Mouse (Mus musculus) bone marrow, adult 2 months (tissue): ENCODE measurements around the gene Grb10. TPM values are rescaled to one million over a fixed set of nuclear protein-coding genes. Genes with fewer than 3 reads are reported as not detected.
A peak's percentile ranks its signal among the peaks of the same experiment; 100 is the strongest.

Experiments used
- H3K27ac ChIP-seq: fragments of 200-500 bp; 2 replicates; pipeline ENCODE4 v1.5.1; 2012; ENCODE audit warnings: low read depth, mild to moderate bottlenecking, control low read depth, inconsistent platforms, low read length; ENCODE audit not compliant: control insufficient read depth, poor library complexity, insufficient read depth
- H3K4me1 ChIP-seq: fragments of 200-500 bp; 2 replicates; pipeline ENCODE4 v1.6.1; 2011; ENCODE audit warnings: low read length; ENCODE audit not compliant: control insufficient read depth, insufficient read depth
- H3K4me3 ChIP-seq: fragments of 200-500 bp; replicated peaks from 2 replicates; pipeline ENCODE3; 2011; ENCODE audit warnings: mild to moderate bottlenecking, low read depth, low read length, control low read depth; ENCODE audit not compliant: control insufficient read depth
- CTCF ChIP-seq: fragments of 200-500 bp; IDR thresholded peaks from 2 replicates; pipeline ENCODE4 v1.5.1; 2011; ENCODE audit warnings: low read length, control low read depth; ENCODE audit not compliant: control insufficient read depth, insufficient read depth
- POLR2A ChIP-seq: fragments of 200-500 bp; IDR thresholded peaks from 2 replicates; pipeline ENCODE4 v1.6.1; 2011; ENCODE audit warnings: low read depth, mild to moderate bottlenecking, control low read depth, low read length, borderline replicate concordance; ENCODE audit not compliant: control insufficient read depth
- WGBS: fragments of 180-500 bp; shearing (Covaris S2); methylation state at CpG from one replicate; pipeline ENCODE4 v1.1.7; 2018; 5-methylcytosine and 5-hydroxymethylcytosine counted together
- polyA plus RNA-seq: library from polyadenylated mRNA; stranded (reverse); fragments of >200 nt; gene quantifications from 2 replicates; pipeline ENCODE4 v1.2.4, GENCODE M21; 2011; ENCODE audit warnings: low replicate concordance; ENCODE audit not compliant: missing spikeins, insufficient read depth, insufficient read length

Grb10 gene
- polyA plus RNA-seq, 1 experiment = 17.0 TPM

DNA sequence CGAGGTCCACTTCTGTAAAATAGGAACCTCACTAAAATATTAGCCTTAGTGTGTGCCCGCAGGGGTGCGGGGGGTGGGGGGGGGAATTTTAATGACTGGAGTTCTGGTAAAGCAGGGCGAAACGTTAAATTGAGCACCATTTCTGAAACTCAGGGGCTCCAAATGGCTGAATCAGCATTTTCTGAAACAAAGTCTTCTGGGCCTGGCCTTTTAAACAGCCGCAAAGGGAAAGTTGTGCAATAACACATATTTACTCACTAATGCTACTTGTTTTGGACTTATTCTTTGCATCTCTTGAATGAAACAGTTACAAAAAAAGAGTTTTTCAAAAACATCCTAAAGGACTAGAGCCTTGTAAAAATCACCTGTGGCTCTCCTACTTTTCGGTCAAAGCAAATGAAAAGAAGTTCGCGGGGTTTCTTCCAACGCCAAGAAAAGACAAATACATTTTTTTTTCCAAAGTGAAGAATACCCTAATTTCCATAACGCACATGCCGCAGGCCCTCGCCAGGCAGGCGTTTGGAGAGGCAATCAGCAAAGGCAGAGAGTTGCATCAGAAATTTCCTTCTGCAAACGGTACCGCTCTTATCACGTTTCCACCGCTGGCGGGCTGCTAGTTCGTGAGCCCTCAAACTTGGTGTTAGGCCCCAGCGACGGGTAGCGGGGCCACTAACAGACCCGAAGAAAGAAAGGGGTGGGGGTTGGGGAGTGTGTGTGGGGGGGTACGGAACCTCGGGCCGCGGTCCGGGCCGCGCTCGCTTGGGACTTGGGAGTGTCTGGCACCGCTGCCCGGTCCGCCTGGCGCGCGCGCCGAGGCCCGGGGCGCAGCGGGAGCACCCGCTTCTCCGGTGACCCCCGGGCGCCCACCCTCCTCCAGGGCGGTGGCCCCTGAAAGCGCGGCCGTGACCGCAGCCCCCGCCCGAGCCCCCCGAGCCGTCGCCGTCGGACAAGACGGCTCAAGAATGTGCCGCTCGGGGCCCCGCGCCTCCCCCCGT is 2.3 kb downstream of the Grb10 start:
- H3K4me3 ChIP-seq = no peak overlapping the region
- TF ChIP-seq POLR2A (no peak), CTCF (no peak)
- 6% methylated on average over 65 of the region's 65 CpGs for WGBS
- H3K27ac ChIP-seq = no peak overlapping the region; the same call in 1 of the 2 replicates
- no peaks in the 10 kb centered on the region for H3K4me1 ChIP-seq

DNA sequence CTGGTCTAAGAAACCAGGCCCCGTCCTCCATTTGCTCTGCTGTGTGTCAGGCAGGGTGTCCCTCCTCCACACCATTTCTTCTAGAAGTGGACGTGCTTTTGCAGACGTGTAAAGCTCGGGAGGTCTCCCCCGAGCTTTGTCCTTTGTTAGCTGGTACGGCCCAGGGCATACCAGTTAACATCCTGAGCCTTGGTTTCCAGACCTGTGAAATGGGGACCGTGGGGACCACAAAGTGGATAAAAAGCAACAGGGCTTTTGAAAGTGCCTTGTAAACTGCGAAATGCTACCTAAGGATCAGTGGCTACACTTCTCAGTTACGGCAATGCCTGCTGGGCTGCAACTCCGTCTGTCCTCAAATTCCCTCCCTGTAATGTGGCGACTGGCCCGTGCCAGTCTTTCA is 3.2 kb downstream of the Grb10 start:
- WGBS = 50% methylated on average over 12 of the region's 12 CpGs
- no peak for TF ChIP-seq CTCF
- H3K27ac ChIP-seq = no peak overlapping the region
- no peak overlapping the region for H3K4me3 ChIP-seq
- H3K4me1 ChIP-seq = no peaks in the 10 kb centered on the region

DNA sequence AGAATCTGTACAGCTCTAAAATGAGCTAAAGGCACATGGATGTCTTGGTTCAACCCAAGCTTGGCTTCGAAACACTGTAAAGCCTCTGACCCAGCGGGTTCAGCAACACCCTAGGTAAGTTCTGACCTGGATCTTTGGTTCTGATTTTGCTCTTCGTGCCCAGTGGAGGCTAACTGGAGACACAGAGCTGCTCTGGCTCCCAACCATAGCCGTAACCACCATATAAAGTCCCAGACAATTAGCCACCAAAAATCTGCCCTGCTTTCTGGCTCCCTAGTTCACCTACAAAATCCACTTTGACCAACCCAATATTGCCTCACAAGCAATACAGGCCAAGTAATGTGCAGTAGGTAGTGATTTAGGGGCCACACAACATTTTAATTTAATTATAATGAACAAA is 3.7 kb downstream of the Grb10 start:
- Histone ChIP-seq H3K4me3 (no peak overlapping the region), H3K4me1 (no peaks in the 10 kb centered on the region), H3K27ac (no peak overlapping the region; the same call in 1 of the 2 replicates)
- 77% methylated on average over 4 of the region's 4 CpGs for WGBS
- TF ChIP-seq CTCF (no peak), POLR2A (no peak)

DNA sequence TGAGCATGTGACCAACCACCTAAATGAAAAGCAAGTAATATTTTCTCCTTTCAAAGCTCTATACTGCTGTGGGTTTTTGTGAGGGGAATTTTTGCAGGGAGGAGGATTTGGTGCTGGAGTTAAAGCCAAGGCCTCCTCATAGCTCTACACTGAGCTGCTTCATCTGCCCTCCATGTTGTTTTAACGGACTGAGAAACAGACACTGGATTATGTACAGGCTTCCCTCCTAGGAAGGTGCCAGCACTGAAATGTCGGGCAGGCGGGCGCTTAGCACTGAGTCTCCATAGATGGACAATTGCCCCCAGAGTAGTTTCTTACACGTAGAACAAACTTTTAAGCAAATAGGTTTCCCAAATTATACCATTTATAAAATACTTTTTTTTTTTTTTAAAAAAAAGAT is 4.1 kb downstream of the Grb10 start:
- Histone ChIP-seq H3K4me3 (no peak overlapping the region), H3K4me1 (no peaks in the 10 kb centered on the region), H3K27ac (no peak overlapping the region)
- 63% methylated on average over 5 of the region's 5 CpGs for WGBS
- no peak for TF ChIP-seq POLR2A
- TF ChIP-seq CTCF = no peak

DNA sequence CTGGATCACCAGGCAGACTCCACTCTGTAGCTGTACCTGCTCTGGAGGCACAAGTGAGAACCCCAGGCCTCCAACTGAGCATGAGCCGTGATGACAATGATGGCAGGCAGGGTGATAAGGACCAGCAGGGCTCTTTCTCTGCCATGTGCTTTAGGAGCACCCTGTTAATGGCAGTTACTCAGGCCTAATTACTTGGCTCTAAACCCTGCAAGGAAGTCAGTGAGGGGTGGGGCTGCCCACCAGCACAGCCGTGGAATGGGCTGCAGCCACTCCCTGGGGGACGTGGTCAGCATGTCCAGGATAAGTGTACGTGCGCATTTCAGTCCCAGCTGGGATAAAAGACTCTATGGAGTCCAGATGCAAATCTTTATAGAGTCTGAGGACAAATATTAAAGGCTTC is 5.7 kb downstream of the Grb10 start:
- H3K4me1 ChIP-seq = no peaks in the 10 kb centered on the region
- H3K27ac ChIP-seq = no peak overlapping the region
- TF ChIP-seq CTCF (no peak), POLR2A (no peak)
- WGBS = 53% methylated on average over 5 of the region's 5 CpGs
- no peak overlapping the region for H3K4me3 ChIP-seq

DNA sequence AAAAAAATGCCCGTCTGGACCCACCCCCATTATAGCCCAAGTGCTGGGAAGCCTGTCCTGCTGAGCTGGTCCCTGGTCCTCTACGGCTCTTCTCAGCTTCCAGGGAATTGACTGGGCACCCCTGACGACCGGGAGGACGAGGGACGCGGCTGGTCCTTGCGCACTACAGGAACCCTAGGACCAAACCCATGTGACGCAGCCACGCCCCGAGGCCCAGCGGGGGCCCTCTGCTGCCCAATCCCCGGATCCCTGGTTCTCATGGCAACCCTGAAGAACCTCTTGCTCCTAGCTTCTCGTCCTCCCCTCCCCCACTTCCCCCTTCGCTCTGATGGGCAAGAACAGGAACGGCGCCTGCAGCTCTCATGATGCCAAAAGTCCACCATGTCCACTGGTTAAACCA is 11.8 kb downstream of the Grb10 start:
- no peaks in the 10 kb centered on the region for H3K4me1 ChIP-seq
- TF ChIP-seq POLR2A (no peak), CTCF (no peak)
- no peak overlapping the region for H3K4me3 ChIP-seq
- H3K27ac ChIP-seq = no peak overlapping the region
- WGBS = 64% methylated on average over 17 of the region's 17 CpGs

DNA sequence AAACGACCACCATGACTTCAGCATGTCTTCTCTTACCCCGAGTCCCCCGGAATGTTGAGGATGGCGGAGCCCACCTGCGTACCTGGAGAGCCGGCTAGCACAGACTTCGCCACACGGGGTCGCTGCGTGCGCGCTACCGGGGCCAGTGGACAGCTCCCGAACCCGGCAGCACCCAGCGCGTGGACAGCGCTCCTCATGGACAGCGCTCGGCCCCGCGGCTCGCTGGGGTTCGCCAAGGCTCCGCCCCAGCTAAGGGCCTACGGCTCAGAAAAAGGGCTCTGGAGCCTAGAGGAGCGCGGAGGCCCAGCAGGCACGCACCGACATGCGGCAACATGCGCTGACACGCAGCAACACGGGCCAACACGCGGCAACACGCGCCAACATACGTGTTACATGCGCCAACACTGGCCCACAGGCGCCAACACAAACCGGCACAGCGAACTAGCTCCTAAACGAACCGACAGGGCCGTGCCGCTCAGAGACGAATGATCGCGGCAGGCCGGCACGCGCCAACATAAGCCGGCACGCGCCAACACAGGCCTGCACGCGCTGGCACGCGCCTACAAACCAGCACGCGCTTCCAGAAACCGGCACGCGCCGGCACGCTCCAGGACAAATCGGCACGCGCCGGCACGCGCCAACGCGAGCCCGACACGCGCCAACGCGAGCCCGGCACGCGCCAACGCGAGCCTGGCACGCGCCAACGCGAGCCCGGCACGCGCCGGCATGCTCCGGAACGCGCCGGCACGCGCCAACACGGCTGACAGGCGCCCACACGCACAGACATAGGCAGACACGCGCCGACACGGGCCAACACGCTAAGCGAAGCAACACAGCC is 12.5 kb downstream of the Grb10 start:
- Histone ChIP-seq H3K4me3 (no peak overlapping the region), H3K4me1 (no peaks in the 10 kb centered on the region), H3K27ac (no peak overlapping the region)
- WGBS = 68% methylated on average over 108 of the region's 108 CpGs
- TF ChIP-seq CTCF = peak; percentile 25; the same call in 1 of the 2 replicates
- no peak for TF ChIP-seq POLR2A

DNA sequence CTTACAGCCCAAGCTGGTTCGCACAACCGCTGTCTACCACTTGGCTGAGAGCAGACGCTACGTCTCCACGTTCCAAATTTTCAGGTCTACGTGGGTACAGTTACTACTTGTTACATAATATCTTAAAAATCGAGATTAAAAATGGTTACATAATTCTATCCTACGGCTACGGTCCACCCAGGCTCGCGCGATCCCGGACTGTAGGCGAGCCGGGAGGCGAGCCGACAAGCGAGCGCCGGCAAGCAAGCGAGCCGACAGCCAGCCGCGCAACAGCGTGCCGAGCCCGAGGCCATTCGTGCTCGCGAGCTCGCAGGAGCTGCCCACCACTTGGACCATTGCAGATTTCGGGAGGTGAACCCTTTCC is 13.1 kb downstream of the Grb10 start:
- Histone ChIP-seq H3K4me3 (no peak overlapping the region), H3K4me1 (no peaks in the 10 kb centered on the region), H3K27ac (no peak overlapping the region)
- WGBS = 58% methylated on average over 32 of the region's 32 CpGs
- no peak for TF ChIP-seq CTCF
- TF ChIP-seq POLR2A = no peak
